Mouse (Mus musculus) liver, adult 2 months (tissue): ENCODE results near the gene Suco.

Experiments
- CTCF ChIP-seq: fragments of 200-500 bp; IDR thresholded peaks from 2 replicates; pipeline ENCODE4 v1.5.1; 2011; ENCODE audit warnings: low read depth, low read length, control low read depth
- POLR2A ChIP-seq: fragments of 200-500 bp; IDR thresholded peaks from 2 replicates; pipeline ENCODE4 v1.6.1; 2011; ENCODE audit warnings: low read length, control low read depth; ENCODE audit not compliant: insufficient read depth; ENCODE audit errors: extremely low read depth

DNA sequence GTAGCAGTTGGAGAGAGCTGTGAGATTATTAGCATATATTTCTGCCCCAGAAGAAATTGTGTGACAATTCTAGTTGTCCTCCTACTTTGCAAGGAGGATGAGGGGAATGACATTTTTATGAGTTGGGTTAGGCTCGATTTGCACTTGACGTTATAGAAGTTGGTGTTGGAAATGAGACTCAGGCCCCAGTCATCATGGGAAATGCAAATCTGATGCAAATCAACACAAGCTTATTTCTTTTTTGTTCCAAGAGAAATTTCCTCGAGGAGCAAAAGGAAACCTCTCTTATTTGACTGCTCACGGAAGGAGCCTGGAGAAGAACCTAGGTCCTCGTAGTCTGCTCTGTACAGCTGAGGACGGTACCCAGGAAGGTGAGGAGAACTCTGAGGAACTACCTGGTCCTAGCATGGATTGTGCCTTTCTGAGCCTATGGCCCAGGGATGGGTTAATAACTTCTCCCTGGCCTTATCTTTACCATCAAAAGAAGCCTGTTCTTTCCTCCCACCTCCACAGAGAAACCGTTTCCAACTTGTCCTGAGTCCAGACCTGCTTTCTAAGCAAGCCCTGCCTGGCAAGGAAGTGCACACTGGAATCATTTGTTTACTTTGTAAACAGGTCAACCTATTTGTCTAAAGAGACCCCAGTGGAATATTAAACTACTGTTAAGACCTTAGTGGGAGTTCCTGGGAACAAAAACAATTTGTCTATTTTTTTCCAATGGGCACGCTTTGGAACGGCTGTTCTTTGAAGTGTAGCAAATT, 26.4 kb upstream of the Suco start:
- TF ChIP-seq POLR2A (no peak), CTCF (no peak)
